Mouse (Mus musculus): ENCODE measurements around the gene Slfn5.

DNA sequence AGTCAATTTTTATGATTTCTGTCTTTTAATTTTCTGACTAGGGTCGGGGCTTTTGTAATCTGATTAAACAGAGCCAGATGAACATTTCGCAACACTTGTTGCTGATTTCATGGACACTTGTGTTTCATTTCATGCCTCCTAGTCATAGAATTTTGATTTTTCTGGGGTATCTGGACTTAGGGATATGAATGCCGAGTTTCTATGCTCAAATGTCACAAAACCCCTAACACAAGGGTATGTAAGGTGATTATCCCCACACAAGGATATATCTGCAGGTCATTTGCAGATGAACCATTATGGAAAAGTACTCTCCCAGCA is 21.6 kb upstream of the Slfn5 start:
- TF ChIP-seq POLR2A (IDR thresholded peaks at IDR 0.05; ENCODE audit: low read depth, low read length) = no peak
- TF ChIP-seq CTCF (IDR thresholded peaks at IDR 0.05; ENCODE audit: extremely low read depth, insufficient read depth, insufficient read length, insufficient replicate concordance) = no peak

Measured in spleen, adult 2 months (tissue).